Mouse (Mus musculus): Measurements from ENCODE around the gene Olfr686.

Olfr686 gene

GRCm38 (mm10) chr7:105207385-105207784, at the start of gene Olfr686:
TSS of gene Olfr686 (minus strand) at chr7:105207485.
- DNase-seq = no peak

GRCm38 (mm10) chr7:105256656-105257055, 49.4 kb upstream of the Olfr686 start:
- peak; percentile 35 for DNase-seq

GRCm38 (mm10) chr7:105248197-105248596, 40.9 kb upstream of the Olfr686 start:
- no peak for DNase-seq

DNA sequence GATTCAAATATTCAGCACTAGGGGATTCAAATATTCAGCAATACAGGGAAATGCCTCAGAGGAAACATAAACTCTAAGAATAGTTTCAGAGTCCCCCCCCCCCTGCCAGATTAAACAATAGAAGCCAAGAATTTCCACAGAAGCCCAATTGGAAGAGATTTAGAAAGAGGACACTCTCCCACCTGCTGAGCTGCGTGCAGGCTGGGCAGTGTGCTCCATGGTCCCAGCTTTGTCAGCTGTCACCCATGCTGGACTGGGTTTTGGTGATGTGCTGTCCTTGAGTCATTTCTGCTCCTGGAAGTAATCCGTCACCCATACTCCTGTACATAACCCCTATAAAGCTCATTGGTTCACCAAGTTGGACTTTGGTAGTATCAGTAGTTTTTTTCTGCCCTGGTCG, 40.4 kb upstream of the Olfr686 start:
- no peak for DNase-seq

DNA sequence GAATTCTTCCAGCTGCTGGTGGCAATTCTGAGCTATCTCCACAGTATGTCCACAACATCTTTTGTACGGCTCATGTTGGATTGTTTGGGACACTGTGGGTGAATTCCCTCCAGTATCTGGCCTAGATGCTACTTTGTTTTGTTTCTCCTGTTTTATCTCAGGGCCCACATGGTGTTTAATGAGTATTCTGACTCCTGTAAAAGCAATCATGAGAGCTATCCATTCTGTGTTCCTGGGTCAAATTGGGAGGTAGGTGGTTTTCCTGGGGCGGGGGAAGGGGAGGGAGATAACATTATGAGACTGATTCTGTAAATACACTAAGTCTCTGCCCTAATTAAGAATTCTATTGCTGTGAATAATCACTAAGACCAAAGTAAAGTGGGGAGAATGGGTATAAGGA, 22.1 kb upstream of the Olfr686 start:
- no peak for DNase-seq

GRCm38 (mm10) chr7:105228138-105228537, 20.9 kb upstream of the Olfr686 start:
- no peak for DNase-seq

- DNase-seq = no peak
Observed at GRCm38 (mm10) chr7:105226703-105227102, 19.4 kb upstream of the Olfr686 start.

DNA sequence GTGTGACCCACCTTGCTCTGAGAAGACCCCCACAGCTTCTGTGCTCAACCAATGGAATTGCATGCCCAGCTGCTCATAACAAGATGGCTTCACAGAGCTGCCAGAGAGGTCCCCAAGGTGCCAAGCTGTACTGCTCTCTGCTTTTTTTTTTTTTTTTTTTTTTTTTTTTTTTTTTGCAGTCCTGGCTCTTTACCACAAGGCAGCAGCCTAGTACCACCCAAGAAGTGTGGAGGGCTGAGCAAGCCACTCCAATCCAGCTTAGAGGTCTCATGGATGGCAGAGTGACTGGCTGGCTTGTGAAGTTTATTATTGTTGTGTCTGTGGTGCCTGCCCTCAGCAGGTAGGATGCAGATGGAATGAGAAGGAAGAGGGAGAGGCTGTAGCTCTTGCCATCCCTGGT, 18.8 kb upstream of the Olfr686 start:
- DNase-seq = peak; percentile 7

DNA sequence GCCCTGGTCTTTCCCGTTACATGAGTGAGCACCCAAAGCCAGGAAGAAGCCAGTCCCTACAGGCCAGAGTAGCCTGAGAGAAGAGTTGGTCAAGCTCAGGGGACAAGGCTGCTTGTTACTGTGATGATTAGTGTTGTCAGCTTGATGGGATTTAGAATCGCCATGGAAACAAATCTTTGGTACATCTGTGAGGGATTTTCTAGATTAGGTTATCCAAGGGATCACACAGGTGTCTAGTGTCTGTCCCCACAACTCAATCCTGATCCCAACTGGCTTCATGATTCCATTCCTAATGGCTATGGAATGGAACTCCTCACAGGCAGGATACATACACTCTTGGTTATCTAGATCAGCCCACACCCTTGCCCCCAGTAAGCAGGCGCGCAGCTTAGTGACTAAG, 11.0 kb upstream of the Olfr686 start:
- no peak for DNase-seq

- no peak for DNase-seq
Observed at GRCm38 (mm10) chr7:105214761-105215160, 7.5 kb upstream of the Olfr686 start.

- DNase-seq = no peak
Observed at GRCm38 (mm10) chr7:105185912-105186311, 21.4 kb downstream of the Olfr686 start, which contains the start of gene Olfr685. TSS of gene Olfr685 (minus strand) at chr7:105186012.

- DNase-seq = no peak
Observed at GRCm38 (mm10) chr7:105170773-105171172, 36.5 kb downstream of the Olfr686 start.

DNA sequence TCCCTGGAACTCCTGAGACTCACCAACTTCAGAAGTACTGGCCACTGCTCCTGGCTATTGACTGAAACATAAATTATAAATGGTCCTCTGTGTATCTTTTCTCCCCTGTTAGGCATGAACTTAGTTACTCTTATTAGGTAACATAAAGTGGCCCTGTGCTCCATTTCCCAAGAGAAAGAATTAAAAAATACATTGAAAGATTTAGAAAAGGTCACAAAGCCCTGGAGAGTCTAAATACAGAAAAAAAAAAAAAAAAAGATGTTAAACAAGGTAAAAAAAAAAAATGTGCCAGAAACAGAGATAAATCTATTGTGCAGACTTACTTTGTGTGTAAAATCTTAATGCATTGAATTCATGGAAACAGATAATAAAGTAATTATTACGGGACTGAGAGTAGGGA, 43.7 kb downstream of the Olfr686 start, which contains the start of gene Olfr684:
Gene Olfr684, minus strand, starts transcription at position 101 of the 400 bp plus-strand sequence.
- no peak for DNase-seq
